Mouse (Mus musculus): Measurements from ENCODE around the gene Pask. TPM values are rescaled to one million over a fixed set of nuclear protein-coding genes. Genes with fewer than 3 reads are reported as not detected.

Gene Pask
- 28.2 and 30.0 TPM in 2 replicates for polyA plus RNA-seq (2014; fragmentation: Nextera tagmentation; extraction: Ambion mirVana)

DNA sequence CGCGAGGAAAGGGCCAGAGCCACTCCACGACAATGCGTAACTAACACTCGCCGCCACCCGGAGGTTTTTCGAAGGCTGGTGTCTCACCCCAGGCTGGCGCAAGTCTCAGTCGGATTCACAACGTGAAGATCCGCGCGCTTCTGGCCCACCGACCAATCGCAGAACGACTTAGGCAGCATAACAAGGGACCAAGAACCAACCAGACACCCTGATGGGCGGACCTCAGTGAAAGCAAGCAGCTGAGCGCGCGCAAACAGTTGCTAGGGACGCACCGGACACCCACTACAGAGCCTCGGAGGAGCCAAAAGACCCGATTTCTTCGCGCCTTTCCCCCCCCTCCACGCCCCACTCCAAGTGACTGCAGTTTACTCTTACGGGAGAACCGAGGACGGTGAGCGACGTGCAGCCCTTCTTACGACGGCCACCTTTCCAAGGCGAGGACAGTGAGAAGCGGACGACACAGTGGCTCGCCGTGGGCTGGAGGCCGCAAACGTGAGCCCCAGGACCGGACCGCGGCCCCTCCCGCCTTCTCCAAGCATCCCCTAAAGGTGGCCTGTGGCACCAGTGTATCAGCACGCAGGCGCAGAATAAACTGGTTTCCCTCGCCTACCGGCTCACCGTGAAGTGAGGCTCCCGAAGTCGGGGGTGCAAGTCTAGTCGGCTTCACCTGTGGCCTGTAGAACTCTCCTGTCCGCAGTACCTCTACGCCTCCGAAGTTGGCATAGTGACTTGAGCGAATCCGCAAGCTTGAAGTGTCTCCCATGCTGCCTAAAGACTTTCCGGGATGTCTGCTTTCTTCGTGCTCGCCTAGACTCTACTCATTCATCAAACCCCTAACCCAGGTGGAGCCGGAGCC is at the start of gene Pask, which contains the start of gene Ppp1r7:
Gene Pask (minus strand): TSS at position 835 of the 856 bp plus-strand sequence.
Gene Ppp1r7 (plus strand): TSS at position 207 of the 856 bp plus-strand sequence.
- Histone ChIP-seq H3K9me3 (ENCODE audit: control insufficient read depth, low read length) (no peaks in the 10 kb centered on the region), H3K27ac (ENCODE audit: low read depth, low read length) (peak within 1 kb of the TSS; percentile 59; the same call in 1 of the 2 replicates), H3K9ac (ENCODE audit: low read length) (peak within 1 kb of the TSS; percentile 84), H3K4me3 (ENCODE audit: low read depth, low read length) (peak within 1 kb of the TSS; percentile 94), H3K4me1 (replicated peaks; ENCODE audit: control insufficient read depth, insufficient read depth, low read length) (peaks cover 5% of the 10 kb centered on the region), H3K36me3 (ENCODE audit: control insufficient read depth, insufficient read depth, low read length) (no peaks in the 10 kb centered on the region; the same call in 1 of the 2 replicates), H3K4me2 (ENCODE audit: low read depth, low read length, severe bottlenecking) (peak within 1 kb of the TSS; percentile 70), H3K27me3 (ENCODE audit: control insufficient read depth, insufficient read depth, low read length) (no peaks in the 10 kb centered on the region)
- DNase-seq (ENCODE audit: low spot score) (peak; percentile 98), ATAC-seq (replicated peaks; ENCODE audit: low FRiP score) (peak; percentile 94)
- WGBS, result under 1% methylated on average over 63 of the region's 63 CpGs

DNA sequence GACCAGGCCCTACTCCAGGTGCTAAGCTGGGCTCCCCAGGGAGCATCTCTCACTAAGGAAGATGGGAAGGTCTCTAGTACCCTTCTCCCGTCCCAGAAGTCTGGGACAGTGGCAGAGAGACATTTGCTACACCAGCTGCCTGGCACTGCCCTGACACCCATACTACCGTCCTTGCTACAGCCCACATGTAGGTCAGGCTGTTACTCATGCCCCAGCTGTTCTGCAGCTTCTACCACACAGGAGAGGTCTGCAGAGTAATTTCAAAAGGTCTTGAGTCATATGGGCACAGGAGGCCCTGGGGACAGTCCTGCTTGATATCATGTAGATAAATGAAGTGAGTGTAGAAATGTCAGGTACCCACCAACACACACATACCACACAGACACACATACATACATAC is 45.6 kb upstream of the Pask start:
- H3K27ac ChIP-seq (ENCODE audit: low read depth, low read length), result no peak overlapping the region
- no peaks in the 10 kb centered on the region for H3K36me3 ChIP-seq (ENCODE audit: control insufficient read depth, insufficient read depth, low read length)
- no peak overlapping the region for H3K4me3 ChIP-seq (ENCODE audit: low read depth, low read length)
- H3K4me2 ChIP-seq (ENCODE audit: low read depth, low read length, severe bottlenecking), result no peak overlapping the region
- ATAC-seq (replicated peaks; ENCODE audit: low FRiP score), result no peak
- 73% methylated on average over 2 of the region's 2 CpGs for WGBS
- no peaks in the 10 kb centered on the region for H3K27me3 ChIP-seq (ENCODE audit: control insufficient read depth, insufficient read depth, low read length)
- no peaks in the 10 kb centered on the region for H3K9me3 ChIP-seq (ENCODE audit: control insufficient read depth, low read length)
- H3K4me1 ChIP-seq (replicated peaks; ENCODE audit: control insufficient read depth, insufficient read depth, low read length), result no peaks in the 10 kb centered on the region
- no peak overlapping the region for H3K9ac ChIP-seq (ENCODE audit: low read length)
- DNase-seq (ENCODE audit: low spot score), result no peak

GRCm38 (mm10) chr1:93387198-93387597 is 43.9 kb upstream of the Pask start:
- Histone ChIP-seq H3K9ac (ENCODE audit: low read length) (no peak overlapping the region), H3K27me3 (ENCODE audit: control insufficient read depth, insufficient read depth, low read length) (no peaks in the 10 kb centered on the region), H3K9me3 (ENCODE audit: control insufficient read depth, low read length) (no peaks in the 10 kb centered on the region), H3K27ac (ENCODE audit: low read depth, low read length) (no peak overlapping the region), H3K4me1 (replicated peaks; ENCODE audit: control insufficient read depth, insufficient read depth, low read length) (no peaks in the 10 kb centered on the region), H3K4me3 (ENCODE audit: low read depth, low read length) (no peak overlapping the region), H3K36me3 (ENCODE audit: control insufficient read depth, insufficient read depth, low read length) (no peaks in the 10 kb centered on the region), H3K4me2 (ENCODE audit: low read depth, low read length, severe bottlenecking) (no peak overlapping the region)
- ATAC-seq (replicated peaks; ENCODE audit: low FRiP score), result no peak
- 83% methylated on average over 2 of the region's 2 CpGs for whole genome bisulfite sequencing
- DNase-seq (ENCODE audit: low spot score), result no peak

DNA sequence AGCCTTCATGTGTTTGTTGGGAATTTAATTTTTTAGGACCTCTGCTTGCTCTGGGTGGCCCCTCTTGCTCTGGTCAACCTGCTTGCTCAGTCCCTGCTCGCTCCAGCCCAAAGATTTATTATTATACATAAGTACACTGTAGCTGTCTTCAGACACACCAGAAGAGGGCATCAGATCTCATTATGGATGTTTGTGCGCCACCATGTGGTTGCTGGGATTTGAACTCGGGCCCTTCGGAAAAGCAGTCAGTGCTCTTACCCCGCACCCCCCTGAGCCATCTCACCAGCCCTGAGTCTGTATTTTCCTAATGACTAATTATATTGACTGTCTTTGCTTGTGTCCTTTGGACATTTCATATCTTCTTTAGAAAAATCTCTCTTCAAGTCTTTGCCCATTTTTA is 35.8 kb upstream of the Pask start:
- WGBS, result 81% methylated on average over 5 of the region's 5 CpGs
- no peak overlapping the region for H3K4me3 ChIP-seq (ENCODE audit: low read depth, low read length)
- H3K27ac ChIP-seq (ENCODE audit: low read depth, low read length), result no peak overlapping the region
- no peaks in the 10 kb centered on the region for H3K36me3 ChIP-seq (ENCODE audit: control insufficient read depth, insufficient read depth, low read length)
- no peaks in the 10 kb centered on the region for H3K27me3 ChIP-seq (ENCODE audit: control insufficient read depth, insufficient read depth, low read length)
- H3K9ac ChIP-seq (ENCODE audit: low read length), result no peak overlapping the region
- ATAC-seq (replicated peaks; ENCODE audit: low FRiP score) (no peak), DNase-seq (ENCODE audit: low spot score) (no peak)
- H3K4me2 ChIP-seq (ENCODE audit: low read depth, low read length, severe bottlenecking), result no peak overlapping the region
- H3K4me1 ChIP-seq (replicated peaks; ENCODE audit: control insufficient read depth, insufficient read depth, low read length), result no peaks in the 10 kb centered on the region
- no peaks in the 10 kb centered on the region for H3K9me3 ChIP-seq (ENCODE audit: control insufficient read depth, low read length)

GRCm38 (mm10) chr1:93377307-93377706 is 34.0 kb upstream of the Pask start:
- no peak overlapping the region for H3K9ac ChIP-seq (ENCODE audit: low read length)
- no peak overlapping the region for H3K4me3 ChIP-seq (ENCODE audit: low read depth, low read length)
- ATAC-seq (replicated peaks; ENCODE audit: low FRiP score) (no peak), DNase-seq (ENCODE audit: low spot score) (no peak)
- H3K36me3 ChIP-seq (ENCODE audit: control insufficient read depth, insufficient read depth, low read length), result no peaks in the 10 kb centered on the region
- H3K27me3 ChIP-seq (ENCODE audit: control insufficient read depth, insufficient read depth, low read length), result no peaks in the 10 kb centered on the region
- no peak overlapping the region for H3K4me2 ChIP-seq (ENCODE audit: low read depth, low read length, severe bottlenecking)
- no peaks in the 10 kb centered on the region for H3K4me1 ChIP-seq (replicated peaks; ENCODE audit: control insufficient read depth, insufficient read depth, low read length)
- no peaks in the 10 kb centered on the region for H3K9me3 ChIP-seq (ENCODE audit: control insufficient read depth, low read length)
- H3K27ac ChIP-seq (ENCODE audit: low read depth, low read length), result no peak overlapping the region
- WGBS, result 74% methylated on average over 5 of the region's 5 CpGs

DNA sequence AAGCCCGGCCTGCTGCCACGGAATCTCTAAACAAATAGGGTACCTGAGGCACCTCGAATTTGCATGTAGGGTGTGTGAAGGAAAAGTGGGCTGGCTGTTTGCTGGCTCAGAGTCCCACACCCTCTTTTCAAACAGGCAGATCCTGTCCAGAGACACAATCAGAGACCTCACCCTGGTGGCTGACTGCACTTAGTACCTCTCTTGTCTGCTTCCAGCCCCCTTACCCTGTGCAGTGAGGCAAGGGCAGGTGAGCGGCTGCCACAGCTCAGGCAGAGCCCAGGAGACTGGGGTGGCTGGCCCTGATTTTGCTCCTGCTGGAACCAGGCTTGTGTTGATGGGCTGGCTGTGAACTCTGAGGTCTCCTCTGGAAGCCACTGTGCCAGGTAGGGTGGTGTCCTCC is 30.4 kb upstream of the Pask start, which contains the start of gene Ano7:
Gene Ano7 (plus strand): TSS at position 266 of the 400 bp plus-strand sequence.
- Histone ChIP-seq H3K4me3 (ENCODE audit: low read depth, low read length) (no peak within 1 kb of the TSS), H3K4me2 (ENCODE audit: low read depth, low read length, severe bottlenecking) (no peak within 1 kb of the TSS), H3K4me1 (replicated peaks; ENCODE audit: control insufficient read depth, insufficient read depth, low read length) (no peaks in the 10 kb centered on the region), H3K36me3 (ENCODE audit: control insufficient read depth, insufficient read depth, low read length) (no peaks in the 10 kb centered on the region), H3K27me3 (ENCODE audit: control insufficient read depth, insufficient read depth, low read length) (no peaks in the 10 kb centered on the region), H3K9me3 (ENCODE audit: control insufficient read depth, low read length) (no peaks in the 10 kb centered on the region), H3K9ac (ENCODE audit: low read length) (no peak within 1 kb of the TSS), H3K27ac (ENCODE audit: low read depth, low read length) (no peak within 1 kb of the TSS)
- WGBS, result 70% methylated on average over 4 of the region's 4 CpGs
- no peak for DNase-seq (ENCODE audit: low spot score)
- no peak for ATAC-seq (replicated peaks; ENCODE audit: low FRiP score)

DNA sequence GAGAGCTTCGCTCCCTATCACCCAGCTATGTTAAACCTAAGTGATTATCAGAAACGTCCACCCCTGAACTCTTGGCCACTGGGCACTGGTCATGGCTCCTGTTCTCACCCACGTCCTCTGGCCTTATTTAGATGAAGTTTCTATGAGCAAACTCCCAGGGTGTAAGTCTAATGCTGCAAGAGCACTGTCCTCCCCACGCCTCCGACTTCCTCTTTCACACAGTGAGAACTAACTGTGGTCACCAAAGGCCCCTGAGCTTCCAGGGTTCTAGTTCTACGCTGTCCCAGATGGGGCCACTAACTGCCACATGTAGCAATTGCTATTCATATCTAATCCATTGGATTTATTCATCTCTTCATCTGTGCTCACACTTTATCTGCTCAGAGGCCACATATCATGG is 22.4 kb upstream of the Pask start:
- DNase-seq (ENCODE audit: low spot score) (no peak), ATAC-seq (replicated peaks; ENCODE audit: low FRiP score) (no peak)
- Histone ChIP-seq H3K36me3 (ENCODE audit: control insufficient read depth, insufficient read depth, low read length) (peaks cover 10% of the 10 kb centered on the region; the same call in 1 of the 2 replicates), H3K9ac (ENCODE audit: low read length) (no peak overlapping the region), H3K4me2 (ENCODE audit: low read depth, low read length, severe bottlenecking) (no peak overlapping the region), H3K27ac (ENCODE audit: low read depth, low read length) (no peak overlapping the region), H3K9me3 (ENCODE audit: control insufficient read depth, low read length) (no peaks in the 10 kb centered on the region), H3K4me3 (ENCODE audit: low read depth, low read length) (no peak overlapping the region), H3K27me3 (ENCODE audit: control insufficient read depth, insufficient read depth, low read length) (no peaks in the 10 kb centered on the region), H3K4me1 (replicated peaks; ENCODE audit: control insufficient read depth, insufficient read depth, low read length) (no peaks in the 10 kb centered on the region)
- WGBS, result 96% methylated on average over 6 of the region's 6 CpGs

DNA sequence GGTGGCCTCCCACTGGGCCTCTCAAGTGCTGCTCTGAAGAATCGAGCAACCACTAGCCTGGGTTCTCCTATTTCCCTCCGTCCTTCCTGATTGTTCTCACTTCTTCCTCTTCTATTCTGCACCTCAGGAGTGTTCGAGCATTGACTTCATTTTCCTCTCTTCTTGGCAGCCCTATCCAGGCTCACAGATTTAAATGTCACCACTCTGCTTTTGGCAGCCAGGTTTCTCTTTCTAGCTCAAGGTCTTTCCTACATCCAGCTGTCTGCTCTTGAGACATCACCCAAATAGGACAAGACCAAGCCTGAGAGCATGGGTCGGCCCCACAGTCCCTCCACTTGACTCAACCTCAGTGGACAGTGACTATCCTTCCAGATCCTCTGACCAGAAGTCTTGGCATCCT is 19.4 kb upstream of the Pask start:
- Histone ChIP-seq H3K27ac (ENCODE audit: low read depth, low read length) (no peak overlapping the region), H3K4me2 (ENCODE audit: low read depth, low read length, severe bottlenecking) (no peak overlapping the region), H3K27me3 (ENCODE audit: control insufficient read depth, insufficient read depth, low read length) (no peaks in the 10 kb centered on the region), H3K36me3 (ENCODE audit: control insufficient read depth, insufficient read depth, low read length) (peaks cover 13% of the 10 kb centered on the region; the same call in 1 of the 2 replicates), H3K4me3 (ENCODE audit: low read depth, low read length) (no peak overlapping the region), H3K9me3 (ENCODE audit: control insufficient read depth, low read length) (no peaks in the 10 kb centered on the region), H3K4me1 (replicated peaks; ENCODE audit: control insufficient read depth, insufficient read depth, low read length) (no peaks in the 10 kb centered on the region), H3K9ac (ENCODE audit: low read length) (no peak overlapping the region)
- 92% methylated on average over 4 of the region's 4 CpGs for WGBS
- no peak for ATAC-seq (replicated peaks; ENCODE audit: low FRiP score)
- no peak for DNase-seq (ENCODE audit: low spot score)
